Mouse (Mus musculus): ENCODE data around the gene Zcchc24.
"Not testable (repeated sequence)": the region's sequence is repeated elsewhere in the genome, so short reads cannot be mapped to it uniquely, and the experiment has no call there.

The Zcchc24 gene

GRCm38 (mm10) chr14:25768915-25769625, at the start of gene Zcchc24:
Gene Zcchc24 (minus strand): TSS chr14:25769039.
- DNase-seq (ENCODE audit: low spot score) = peak; percentile 95

- peak; percentile 40 for DNase-seq (ENCODE audit: low spot score)
Measured at GRCm38 (mm10) chr14:25816416-25816815, 47.6 kb upstream of the Zcchc24 start.

- no peak for DNase-seq (ENCODE audit: low spot score)
Measured at GRCm38 (mm10) chr14:25814140-25814539, 45.3 kb upstream of the Zcchc24 start.

GRCm38 (mm10) chr14:25811026-25811425, 42.2 kb upstream of the Zcchc24 start:
- not testable (repeated sequence) for DNase-seq (ENCODE audit: low spot score)

GRCm38 (mm10) chr14:25806561-25806960, 37.7 kb upstream of the Zcchc24 start:
- DNase-seq (ENCODE audit: low spot score) = no peak

GRCm38 (mm10) chr14:25805871-25806270, 37.0 kb upstream of the Zcchc24 start:
- no peak for DNase-seq (ENCODE audit: low spot score)

GRCm38 (mm10) chr14:25803246-25803809, 34.5 kb upstream of the Zcchc24 start:
- DNase-seq (ENCODE audit: low spot score) = no peak

- no peak for DNase-seq (ENCODE audit: low spot score)
Measured at GRCm38 (mm10) chr14:25802511-25802910, 33.7 kb upstream of the Zcchc24 start.

GRCm38 (mm10) chr14:25800166-25800960, 31.5 kb upstream of the Zcchc24 start:
- peak; percentile 80 for DNase-seq (ENCODE audit: low spot score)

GRCm38 (mm10) chr14:25796619-25797018, 27.8 kb upstream of the Zcchc24 start:
- DNase-seq (ENCODE audit: low spot score) = no peak

- DNase-seq (ENCODE audit: low spot score) = peak; percentile 42
Measured at GRCm38 (mm10) chr14:25795561-25796174, 26.8 kb upstream of the Zcchc24 start.

GRCm38 (mm10) chr14:25795067-25795466, 26.2 kb upstream of the Zcchc24 start:
- no peak for DNase-seq (ENCODE audit: low spot score)

- no peak for DNase-seq (ENCODE audit: low spot score)
Measured at GRCm38 (mm10) chr14:25794331-25794730, 25.5 kb upstream of the Zcchc24 start.

GRCm38 (mm10) chr14:25790768-25791302, 22.0 kb upstream of the Zcchc24 start:
- DNase-seq (ENCODE audit: low spot score) = no peak

GRCm38 (mm10) chr14:25789946-25790345, 21.1 kb upstream of the Zcchc24 start:
- no peak for DNase-seq (ENCODE audit: low spot score)

- no peak for DNase-seq (ENCODE audit: low spot score)
Measured at GRCm38 (mm10) chr14:25789207-25789606, 20.4 kb upstream of the Zcchc24 start.

- DNase-seq (ENCODE audit: low spot score) = no peak
Measured at GRCm38 (mm10) chr14:25788201-25788600, 19.4 kb upstream of the Zcchc24 start.

- DNase-seq (ENCODE audit: low spot score) = no peak
Measured at GRCm38 (mm10) chr14:25787387-25787910, 18.6 kb upstream of the Zcchc24 start.

- no peak for DNase-seq (ENCODE audit: low spot score)
Measured at GRCm38 (mm10) chr14:25786959-25787358, 18.1 kb upstream of the Zcchc24 start.

- DNase-seq (ENCODE audit: low spot score) = no peak
Measured at GRCm38 (mm10) chr14:25785210-25785609, 16.4 kb upstream of the Zcchc24 start.

GRCm38 (mm10) chr14:25783220-25783619, 14.4 kb upstream of the Zcchc24 start:
- no peak for DNase-seq (ENCODE audit: low spot score)

- no peak for DNase-seq (ENCODE audit: low spot score)
Measured at GRCm38 (mm10) chr14:25780601-25781000, 11.8 kb upstream of the Zcchc24 start.
